Mouse (Mus musculus) layer of hippocampus, adult 18-20 months (tissue): ENCODE measurements around the gene Cnnm3. TPM values are rescaled to one million over a fixed set of nuclear protein-coding genes. Genes with fewer than 3 reads are reported as not detected.
A peak's percentile ranks its signal among the peaks of the same experiment; 100 is the strongest.

Source experiments
- DNase-seq, 2 experiments: peaks; one replicate each; pipeline ENCODE4 v3.0.0; 2022; ENCODE audit warnings: low spot score in 2 of 2
- total RNA-seq, 2 experiments: library from RNA; stranded (reverse); gene quantifications; 2 replicates each; pipeline ENCODE4 v1.2.3; 2021

Gene Cnnm3
- total RNA-seq, 2 experiments from 2014 or later: 40.8 to 41.3 TPM

DNA sequence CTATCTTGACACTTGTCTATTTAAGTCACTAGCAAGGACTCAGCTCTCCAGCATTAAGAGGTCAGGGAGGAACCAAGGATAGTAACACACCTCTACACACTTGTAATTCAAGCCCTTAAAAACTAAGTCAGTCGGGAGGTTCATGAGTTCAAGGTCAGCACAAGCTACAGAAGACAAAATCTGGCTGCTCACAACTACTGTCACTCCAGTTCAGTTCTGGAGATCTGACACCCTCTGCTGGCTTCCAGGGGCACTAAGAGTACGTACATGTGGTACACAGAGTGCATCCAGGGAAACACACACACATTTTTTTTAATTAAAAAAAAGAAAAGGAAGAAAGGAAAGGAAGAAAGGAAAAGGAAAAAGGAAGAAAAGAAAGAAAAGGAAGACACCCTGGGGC lies 14.9 kb upstream of the Cnnm3 start:
- DNase-seq: peak in 1 of 2 experiments; percentile 59

DNA sequence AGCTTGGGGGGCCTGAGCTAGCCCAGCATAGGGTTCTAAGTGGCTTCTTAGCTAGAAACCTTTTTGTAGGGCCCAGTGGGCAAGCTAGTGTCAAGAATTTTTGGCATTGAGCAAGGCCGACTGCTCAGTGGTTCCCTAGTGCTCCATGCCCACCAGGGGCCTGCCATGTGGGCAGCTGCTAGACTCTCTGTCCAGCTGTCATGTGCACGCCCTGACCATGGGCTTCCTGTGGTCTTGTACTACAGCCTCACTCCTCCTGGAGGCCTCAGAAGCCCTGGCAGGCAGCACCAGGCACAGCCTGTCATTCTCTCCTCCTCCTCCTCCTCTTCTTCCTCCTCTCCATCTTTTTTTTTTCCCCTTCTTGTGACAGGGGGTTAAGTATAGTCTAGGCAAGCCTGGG lies 14.4 kb upstream of the Cnnm3 start:
- DNase-seq: no peak

DNA sequence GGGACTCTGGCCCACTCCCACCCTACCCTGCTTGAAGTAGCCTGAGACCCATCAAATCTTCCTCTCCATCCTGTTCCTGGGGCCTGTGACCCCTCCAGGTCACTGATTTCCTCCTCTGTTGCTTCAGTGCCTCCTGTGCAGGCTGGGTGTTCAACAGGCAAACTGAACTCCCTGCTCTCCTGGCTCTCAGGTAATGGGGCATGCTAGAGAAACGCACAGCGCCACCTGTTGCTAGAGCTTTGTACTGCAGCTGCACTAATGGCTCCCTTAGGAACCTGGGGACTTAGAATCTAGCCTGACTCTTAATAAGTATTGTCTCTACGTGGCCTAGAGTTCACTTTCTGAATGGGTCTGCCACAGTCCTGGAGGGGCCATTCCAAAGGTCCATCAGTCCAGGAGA lies 10.4 kb upstream of the Cnnm3 start:
- DNase-seq: peak; percentile 32 to 82

DNA sequence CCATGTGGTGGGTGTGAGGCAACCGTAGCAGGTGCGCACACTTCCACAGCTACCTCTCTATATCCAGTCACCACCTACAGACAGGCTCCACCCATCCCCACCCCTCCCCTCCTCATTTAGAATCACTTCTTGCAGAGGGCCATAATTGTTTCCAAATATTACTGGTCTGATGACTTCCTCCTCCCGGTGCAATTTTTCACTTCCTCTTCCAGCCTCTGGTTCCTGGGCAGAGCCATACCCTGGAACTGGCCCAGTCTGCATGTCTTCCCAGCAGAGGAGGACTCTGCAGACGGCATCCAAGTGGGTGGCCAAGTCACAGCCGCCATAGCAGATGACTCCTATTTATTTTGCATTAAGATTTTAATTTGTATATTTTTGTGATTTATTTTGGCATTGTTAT lies 3.4 kb upstream of the Cnnm3 start:
- no peak for DNase-seq

DNA sequence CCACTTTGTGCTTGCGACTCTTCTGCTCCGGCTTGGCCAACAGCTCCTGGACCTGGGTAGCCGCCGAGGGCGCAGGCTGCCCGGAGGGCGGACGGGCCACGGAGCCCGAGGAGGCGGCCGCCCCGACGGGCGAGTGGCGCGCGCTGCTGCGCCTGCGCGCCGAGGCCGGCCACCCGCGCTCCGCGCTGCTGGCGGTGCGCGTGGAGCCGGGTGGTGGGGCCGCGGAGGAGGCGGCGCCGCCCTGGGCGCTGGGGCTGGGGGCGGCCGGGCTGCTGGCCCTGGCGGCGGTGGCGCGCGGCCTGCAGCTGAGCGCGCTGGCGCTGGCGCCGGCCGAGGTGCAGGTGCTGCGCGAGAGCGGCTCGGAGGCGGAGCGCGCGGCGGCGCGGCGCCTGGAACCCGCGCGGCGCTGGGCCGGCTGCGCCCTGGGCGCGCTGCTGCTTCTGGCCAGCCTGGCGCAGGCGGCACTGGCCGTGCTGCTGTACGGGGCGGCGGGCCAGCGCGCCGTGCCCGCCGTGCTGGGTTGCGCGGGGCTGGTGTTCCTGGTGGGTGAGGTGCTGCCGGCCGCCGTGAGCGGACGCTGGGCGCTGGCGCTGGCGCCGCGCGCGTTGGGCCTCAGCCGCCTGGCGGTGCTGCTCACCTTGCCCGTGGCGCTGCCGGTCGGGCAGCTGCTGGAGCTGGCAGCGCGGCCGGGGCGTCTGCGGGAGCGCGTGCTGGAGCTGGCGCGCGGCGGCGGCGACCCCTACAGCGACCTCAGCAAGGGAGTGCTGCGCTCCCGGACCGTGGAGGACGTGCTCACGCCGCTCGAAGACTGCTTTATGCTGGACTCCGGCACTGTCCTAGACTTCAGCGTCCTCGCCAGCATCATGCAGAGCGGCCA lies 660 bp downstream of the Cnnm3 start:
- DNase-seq: peak; percentile 47 to 58

DNA sequence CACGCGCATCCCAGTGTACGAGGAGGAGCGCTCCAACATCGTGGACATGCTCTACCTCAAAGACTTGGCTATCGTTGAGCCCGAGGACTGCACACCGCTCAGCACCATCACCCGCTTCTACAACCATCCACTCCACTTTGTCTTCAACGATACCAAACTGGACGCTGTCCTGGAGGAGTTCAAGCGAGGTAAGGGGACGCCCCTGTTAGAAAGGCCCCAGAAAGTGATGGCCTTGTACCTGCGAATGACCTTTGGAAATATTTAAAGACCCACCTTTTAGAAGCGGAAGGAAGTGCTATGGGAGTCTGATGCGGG lies 1.3 kb downstream of the Cnnm3 start:
- no peak for DNase-seq

DNA sequence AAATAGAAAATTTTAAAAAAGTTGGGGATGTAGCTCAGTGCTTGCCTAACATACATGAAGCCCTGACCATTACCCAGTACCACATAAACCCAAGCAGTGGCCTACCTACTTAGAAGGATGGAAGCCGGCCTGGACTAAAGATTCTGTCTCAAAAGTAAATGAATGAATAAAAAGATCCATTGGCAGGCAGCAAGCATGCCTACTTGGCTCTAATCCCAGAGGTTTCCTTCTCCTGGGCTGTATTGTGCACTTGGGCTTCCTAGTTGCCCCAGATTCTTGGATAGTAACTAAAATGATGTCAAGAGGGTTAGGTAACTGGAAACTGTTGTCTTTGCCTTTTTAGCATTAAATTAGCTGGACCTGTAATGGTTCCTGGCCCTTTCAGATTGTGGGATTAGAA lies 1.6 kb downstream of the Cnnm3 start:
- peak in 1 of 2 experiments; percentile 50 for DNase-seq

DNA sequence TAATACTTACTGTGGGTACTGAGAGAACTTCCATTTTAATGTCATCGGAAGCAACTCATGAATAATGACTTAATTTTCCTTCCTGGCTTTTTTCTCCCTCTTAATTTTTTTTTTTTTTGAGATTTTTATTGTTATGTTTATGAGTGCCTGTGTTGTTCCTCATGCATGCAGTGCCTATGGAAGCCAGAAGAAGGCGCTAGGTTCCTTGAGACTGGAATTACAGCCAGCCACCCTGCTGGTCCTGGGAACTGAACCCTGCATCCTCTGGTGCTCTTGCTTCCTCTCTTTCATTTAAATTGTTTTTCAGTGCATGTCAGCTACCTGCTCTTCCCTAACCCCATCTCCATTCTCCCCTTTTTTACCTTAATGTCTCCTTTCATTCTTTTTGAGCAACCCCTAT lies 2.1 kb downstream of the Cnnm3 start:
- DNase-seq: no peak

DNA sequence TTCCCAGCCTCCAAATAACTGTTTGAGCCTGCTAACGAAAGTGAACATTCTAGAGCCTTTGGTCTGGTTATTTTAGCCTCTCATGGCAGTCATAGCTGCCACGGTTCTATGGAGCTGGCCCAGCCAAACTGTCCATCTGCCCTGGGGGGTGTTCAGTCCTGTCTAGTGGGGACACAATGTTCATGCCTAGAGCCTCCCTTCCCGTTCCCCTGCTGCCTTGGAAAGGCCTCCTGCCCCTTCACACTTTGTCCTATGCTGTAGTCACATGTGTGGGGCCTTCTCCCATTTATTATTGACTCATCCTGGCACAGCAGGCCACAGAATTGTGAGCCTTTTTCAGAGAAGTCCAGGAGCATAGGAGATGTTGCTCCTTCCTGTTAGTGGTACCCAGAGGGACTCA lies 6.6 kb downstream of the Cnnm3 start:
- DNase-seq: no peak

DNA sequence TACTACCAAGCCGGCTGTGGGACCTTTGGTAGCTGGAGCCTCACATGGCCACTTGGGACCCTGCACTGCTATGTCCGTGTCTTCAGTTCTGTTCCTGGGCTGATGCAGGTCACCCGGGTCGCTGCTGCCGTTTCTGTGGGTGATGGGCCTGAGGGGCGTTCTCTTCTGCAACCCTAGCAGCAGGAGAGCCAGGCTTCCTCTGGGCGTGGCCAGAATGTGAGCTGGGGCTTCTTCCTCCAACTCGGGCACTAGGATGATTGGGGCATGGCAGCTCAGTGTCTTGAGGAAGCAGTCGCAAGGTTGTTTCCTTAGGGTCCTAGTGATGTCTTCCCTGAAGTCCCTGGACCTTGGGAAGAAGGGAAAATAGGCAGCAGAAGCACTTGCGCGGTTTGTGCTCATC lies 8.0 kb downstream of the Cnnm3 start:
- DNase-seq: no peak

DNA sequence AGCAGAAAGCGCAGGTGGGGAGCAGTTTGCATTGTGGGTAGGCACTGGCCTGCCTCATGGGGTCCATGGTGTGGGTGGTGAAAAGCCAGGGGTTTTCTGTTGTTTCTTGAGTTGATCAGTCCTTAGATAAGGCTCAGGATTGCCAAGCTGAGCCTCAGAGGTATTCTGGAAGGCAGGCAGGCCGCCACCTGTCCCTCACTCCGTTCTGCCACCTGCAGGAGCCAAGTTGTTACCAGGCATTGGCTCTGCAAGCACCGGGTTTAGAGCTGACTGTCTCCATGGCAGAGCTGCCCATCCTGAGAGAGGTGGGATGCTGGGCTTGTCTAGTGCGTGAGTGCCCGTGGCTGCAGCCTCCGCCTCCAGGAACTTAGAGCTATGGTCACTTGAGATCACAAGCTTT lies 10.5 kb downstream of the Cnnm3 start:
- DNase-seq: no peak

DNA sequence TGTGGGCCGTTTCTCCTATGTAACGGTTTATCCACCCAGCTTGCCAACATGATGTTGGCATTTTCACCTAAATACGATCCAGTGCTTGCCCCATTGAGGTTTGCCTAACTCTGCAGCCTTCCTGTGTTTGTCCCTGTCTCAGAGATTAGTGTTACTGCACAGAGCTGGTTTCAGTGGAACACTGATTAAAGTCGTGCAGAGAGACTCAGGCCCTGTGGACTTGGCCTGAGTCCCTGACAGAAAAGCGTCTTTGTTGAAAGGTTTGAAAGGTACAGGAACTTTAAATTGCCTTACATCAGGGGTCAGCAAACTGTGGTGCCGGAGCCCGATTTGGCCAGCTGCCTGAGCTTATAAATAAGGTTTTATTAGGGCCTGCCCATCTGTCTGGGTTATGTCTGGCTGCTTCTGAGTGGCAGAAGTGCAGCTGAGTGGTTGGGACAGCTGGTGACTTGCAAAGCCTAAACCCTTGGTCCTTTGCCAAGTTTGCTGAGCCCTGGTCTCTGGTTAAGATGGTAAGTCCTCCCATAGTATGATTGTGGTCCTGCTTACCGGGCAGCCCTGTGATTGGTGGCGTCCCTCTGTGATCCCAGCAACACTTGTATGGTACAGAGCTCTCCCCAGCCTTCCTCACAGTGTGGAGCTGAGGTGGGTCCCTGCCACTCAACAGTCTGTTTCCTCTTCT lies 11.8 kb downstream of the Cnnm3 start:
- peak in 1 of 2 experiments; percentile 9 for DNase-seq

DNA sequence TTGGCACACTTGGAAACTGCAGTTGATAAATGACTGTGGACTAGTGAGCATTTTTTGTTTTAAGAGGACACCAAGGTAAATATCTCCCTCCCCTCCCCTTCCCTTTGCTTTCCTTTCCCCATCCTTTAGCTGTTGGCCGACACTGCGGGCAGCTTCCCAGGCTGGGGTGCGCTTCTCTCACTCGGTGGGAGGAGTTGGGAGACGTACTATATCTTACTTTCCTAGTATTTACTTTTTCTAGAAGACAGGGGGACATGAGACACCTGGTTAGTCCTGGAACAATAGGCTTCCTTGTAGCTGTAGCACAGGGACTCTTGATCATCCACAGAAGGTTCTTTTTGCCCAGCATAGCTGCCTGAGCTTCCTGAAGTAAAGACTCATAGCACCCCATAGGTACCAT lies 12.4 kb downstream of the Cnnm3 start:
- no peak for DNase-seq

DNA sequence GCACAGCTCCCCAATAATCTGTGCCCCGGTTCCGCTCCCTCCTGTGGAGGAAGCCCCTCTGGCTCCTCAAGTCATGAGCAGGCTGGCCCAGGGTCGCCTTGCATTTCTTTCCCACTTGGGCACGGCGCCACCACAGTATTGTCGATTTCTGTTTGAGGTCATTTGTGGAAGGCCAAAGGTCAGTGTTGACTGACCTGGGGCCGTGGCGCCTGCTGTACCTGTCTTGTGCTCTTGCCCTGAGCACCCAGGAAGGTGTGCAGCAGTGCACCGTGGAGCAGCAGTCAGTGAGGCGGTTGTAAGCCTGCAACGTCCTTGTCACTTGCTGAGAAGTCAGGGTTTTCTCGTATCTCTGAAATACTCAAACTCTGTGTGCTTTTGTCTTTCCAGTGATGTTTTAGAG lies 14.1 kb downstream of the Cnnm3 start:
- DNase-seq: no peak

DNA sequence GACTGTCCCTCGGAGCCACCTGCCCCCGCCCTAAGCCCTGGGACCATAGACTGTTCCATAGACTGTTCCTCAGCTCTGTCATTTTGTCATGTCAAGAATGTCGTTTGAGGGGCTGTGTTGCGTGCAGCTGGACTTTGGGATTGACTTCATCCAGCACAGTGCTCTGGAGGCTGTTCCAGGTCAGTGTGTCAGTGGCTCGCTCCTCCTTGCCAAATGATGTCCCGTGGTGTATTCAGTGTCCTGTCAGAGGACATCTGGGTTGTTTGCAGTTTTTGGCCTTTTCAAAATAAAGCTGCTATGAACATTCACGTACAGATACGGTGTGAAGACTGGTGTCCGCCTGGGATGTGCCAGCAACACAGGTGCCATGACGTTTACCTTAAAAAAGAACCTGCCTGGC lies 15.2 kb downstream of the Cnnm3 start:
- DNase-seq: no peak

DNA sequence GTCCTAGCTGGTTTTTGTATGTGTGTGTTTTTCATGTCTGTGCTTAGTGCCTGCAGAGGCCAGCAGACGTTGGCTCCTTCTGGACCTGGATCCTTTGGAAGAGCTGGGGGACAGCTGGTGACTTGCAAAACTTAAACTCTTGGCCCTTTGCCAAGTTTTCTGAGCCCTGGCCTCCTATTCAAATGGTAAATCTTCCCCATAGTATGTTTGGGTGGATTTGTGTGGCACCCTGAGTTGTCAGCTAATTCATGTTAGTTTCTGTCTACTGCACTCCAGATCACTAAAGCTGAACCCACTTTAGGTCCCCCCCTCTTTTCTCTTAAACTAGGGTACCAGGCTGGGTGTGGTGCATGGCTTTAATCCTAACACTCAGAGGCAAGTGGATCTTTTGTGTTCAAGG lies 16.7 kb downstream of the Cnnm3 start:
- DNase-seq: no peak

DNA sequence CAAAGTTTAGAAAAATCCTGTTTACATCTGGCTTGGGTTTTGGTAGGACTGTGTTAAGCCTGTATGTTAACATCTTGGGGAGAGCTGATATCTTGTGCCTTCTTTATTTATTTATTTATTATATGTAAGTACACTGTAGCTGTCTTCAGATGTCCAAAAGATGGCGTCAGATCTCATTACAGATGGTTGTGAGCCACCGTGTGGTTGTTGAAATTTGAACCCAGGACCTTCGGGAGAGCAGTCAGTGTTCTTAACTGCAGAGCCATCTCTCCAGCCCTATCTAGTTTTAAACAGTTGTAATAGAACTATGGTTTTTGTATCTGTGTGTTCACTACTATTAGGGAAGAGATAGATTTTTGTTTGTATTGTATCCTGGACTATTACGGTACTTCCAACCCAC lies 17.6 kb downstream of the Cnnm3 start:
- no peak for DNase-seq

DNA sequence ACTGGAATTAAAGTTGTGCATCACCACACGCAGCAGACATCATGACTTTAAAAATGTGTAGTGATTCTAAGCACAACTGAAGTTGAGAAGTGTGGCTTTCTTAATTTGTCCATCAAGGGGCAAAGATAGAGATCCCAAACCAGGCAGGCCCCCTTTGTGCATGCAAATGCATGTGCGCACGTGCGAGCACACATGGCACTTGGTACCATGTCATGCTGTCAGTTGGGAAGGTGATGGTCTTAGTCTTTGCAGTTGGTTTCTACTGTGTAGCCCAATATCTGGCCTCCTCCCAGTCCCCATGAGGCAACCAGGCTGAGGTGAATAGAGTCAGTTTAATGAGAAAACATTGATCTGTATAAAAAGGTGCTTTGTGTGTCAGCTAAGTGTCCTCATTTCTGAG lies 18.2 kb downstream of the Cnnm3 start:
- no peak for DNase-seq

DNA sequence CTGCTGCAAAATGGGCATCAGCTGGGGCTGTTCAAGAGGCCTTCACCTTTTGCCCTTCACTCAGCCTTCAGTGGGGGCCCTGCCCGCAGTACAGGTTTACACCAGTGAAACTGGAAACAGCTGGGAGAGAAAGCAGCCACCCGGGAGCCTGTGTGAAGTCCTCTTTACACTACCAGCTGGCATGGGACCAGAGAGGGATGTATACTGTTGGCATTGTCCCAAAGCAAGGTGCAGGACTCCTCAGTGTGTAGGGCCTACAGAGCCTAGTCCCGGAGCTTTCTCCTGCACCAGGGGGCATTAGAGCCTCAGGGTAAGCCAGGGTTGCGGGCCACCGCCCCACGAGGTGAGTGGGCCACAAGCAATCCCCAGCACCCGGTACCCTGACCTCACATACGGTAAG lies 18.8 kb downstream of the Cnnm3 start:
- no peak for DNase-seq

DNA sequence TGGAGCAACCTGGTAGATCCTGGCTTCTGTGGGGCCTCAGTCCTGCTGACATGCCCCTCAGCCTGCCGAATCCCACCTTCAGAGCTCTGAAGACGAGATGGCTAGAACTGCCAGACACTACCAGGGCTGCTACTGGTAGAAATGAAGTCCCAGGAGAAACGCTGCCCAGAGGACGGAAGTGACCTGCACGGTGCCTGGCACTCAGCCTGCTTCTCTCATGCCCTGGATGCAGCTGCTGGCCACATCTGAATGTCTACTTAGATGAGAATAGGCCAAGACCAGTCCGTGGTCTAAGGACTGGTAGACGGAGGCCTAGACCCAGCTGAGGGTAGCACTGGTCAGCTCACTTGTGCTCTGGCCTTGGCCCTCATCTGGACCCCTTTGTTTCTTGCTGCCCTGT lies 19.3 kb downstream of the Cnnm3 start:
- DNase-seq: no peak

DNA sequence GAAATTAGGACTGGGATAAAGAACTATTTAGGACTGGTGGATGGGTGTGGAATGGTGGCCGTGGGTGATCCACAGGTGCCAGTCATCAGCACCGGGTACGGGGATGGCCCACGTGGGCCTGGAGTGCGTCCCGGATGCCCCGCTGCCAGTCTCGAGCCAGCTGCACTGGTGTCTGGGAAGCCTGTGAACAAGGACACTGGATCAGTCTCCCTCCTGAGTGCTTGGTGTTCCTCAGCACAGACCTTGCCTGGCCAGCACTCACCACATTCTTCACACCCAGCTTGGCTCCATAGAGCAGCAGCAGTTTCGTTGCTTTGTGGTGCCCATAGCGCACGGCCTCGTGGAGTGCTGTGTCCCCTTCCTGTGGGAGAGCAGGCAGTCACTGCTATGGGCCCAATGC lies 19.8 kb downstream of the Cnnm3 start:
- DNase-seq: no peak

DNA sequence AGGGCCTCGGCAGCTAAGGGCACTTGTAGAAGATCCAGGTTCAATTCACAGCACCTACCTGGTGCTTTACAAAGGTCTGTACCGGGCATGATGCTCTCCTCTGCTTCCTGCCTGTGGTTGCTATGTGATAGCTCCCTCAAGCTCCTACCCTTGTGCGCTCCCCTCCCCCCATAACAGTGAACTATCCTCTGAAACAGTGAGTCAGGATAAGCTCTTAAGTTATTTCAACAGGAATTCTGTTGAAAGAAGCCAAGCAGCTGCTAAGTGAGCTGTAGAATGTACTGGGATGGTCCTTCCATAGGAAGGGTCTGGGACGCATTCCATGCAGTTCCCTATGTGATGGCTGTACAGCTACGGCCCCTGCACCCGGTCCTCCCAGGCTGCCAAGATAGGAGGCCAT lies 21.9 kb downstream of the Cnnm3 start:
- DNase-seq: no peak

DNA sequence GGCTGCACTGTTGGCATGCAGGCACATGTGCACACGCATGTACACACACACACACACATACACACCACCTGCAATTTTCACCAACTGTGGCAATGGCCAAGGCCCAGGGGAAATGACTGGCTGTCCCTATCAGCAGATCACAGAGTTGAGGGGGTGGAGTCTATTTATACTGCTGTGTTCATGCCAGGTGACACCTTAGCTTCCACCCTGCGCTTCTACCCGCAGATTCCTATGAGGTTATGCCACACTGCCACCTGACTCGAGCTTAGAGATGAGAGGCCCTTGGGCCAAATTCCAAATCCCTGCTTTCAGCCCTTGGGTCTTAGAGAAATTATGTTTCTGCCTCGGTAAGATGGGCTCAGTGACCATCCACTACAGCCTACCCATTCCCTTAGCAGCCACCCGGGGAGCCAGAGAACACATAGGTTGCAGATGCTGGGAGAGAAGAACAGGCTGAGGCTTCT lies 23.0 kb downstream of the Cnnm3 start:
- no peak for DNase-seq
